Mouse (Mus musculus): ENCODE data around the gene Rbfox1. TPM values are rescaled to one million over a fixed set of nuclear protein-coding genes. Genes with fewer than 3 reads are reported as not detected.

Rbfox1 gene
- polyA plus RNA-seq, 1 experiment, result 0.22 TPM

DNA sequence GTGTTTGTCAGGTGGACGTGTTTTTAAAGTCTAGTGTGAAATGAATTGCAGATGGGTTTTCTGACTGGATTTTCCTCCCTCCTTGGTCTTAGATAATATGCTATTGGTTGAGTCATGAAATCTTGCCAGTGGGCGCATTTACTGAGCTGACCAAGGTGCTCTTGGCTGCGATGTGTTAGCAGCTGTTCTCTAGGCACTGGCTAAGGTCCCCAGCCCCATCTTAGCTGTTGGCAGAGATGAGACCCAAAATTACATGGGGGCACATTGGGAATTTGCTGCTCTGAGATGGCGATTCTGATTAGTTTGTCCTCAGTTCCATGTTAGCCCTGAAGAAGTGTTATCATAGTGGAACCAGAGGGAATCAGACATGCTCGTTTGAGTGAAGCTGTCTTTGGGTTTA, 1218.1 kb downstream of the Rbfox1 start:
- H3K4me3 ChIP-seq (ENCODE audit: insufficient read depth, poor library complexity, severe bottlenecking), result no peak overlapping the region
- no peak for TF ChIP-seq CTCF (IDR thresholded peaks at IDR 0.05; ENCODE audit: control insufficient read depth, insufficient read depth, insufficient read length)
- no peak for TF ChIP-seq MYOG (IDR thresholded peaks at IDR 0.05; ENCODE audit: control insufficient read depth, extremely low read depth, insufficient read length)
- no peak for TF ChIP-seq USF1 (IDR thresholded peaks at IDR 0.05; ENCODE audit: low read depth)
- no peaks in the 10 kb centered on the region for H3K36me3 ChIP-seq (ENCODE audit: control insufficient read depth, insufficient read depth)
- H3K79me3 ChIP-seq (ENCODE audit: low read depth), result no peaks in the 10 kb centered on the region
- no peak overlapping the region for H3ac ChIP-seq (ENCODE audit: control insufficient read depth, insufficient read length, low read depth)
- H3K27me3 ChIP-seq (ENCODE audit: control insufficient read depth, insufficient read depth, insufficient read length), result no peaks in the 10 kb centered on the region
- no peaks in the 10 kb centered on the region for H3K79me2 ChIP-seq (ENCODE audit: control insufficient read depth, insufficient read depth)

- no peak overlapping the region for H3K4me3 ChIP-seq (ENCODE audit: insufficient read depth, poor library complexity, severe bottlenecking)
- TF ChIP-seq MYOG (IDR thresholded peaks at IDR 0.05; ENCODE audit: control insufficient read depth, extremely low read depth, insufficient read length), result no peak
- no peak for TF ChIP-seq MAX (IDR thresholded peaks at IDR 0.05)
- no peak for TF ChIP-seq MYOD1 (IDR thresholded peaks at IDR 0.05; ENCODE audit: control insufficient read depth, insufficient read length, low read depth)
- no peak for TF ChIP-seq CTCF (IDR thresholded peaks at IDR 0.05; ENCODE audit: control insufficient read depth, insufficient read depth, insufficient read length)
- TF ChIP-seq CEBPB (IDR thresholded peaks at IDR 0.05; ENCODE audit: low read depth), result no peak
- no peak for TF ChIP-seq USF1 (IDR thresholded peaks at IDR 0.05; ENCODE audit: low read depth)
- TF ChIP-seq FOSL1 (IDR thresholded peaks at IDR 0.05; ENCODE audit: insufficient read depth, low read length, poor library complexity, severe bottlenecking), result no peak
- no peaks in the 10 kb centered on the region for H3K27me3 ChIP-seq (ENCODE audit: control insufficient read depth, insufficient read depth, insufficient read length)
- H3ac ChIP-seq (ENCODE audit: control insufficient read depth, insufficient read length, low read depth), result no peak overlapping the region
- H3K79me2 ChIP-seq (ENCODE audit: control insufficient read depth, insufficient read depth), result no peaks in the 10 kb centered on the region
- no peaks in the 10 kb centered on the region for H3K36me3 ChIP-seq (ENCODE audit: control insufficient read depth, insufficient read depth)
- H3K79me3 ChIP-seq (ENCODE audit: low read depth), result no peaks in the 10 kb centered on the region
These were observed 1221.4 kb downstream of the Rbfox1 start for GRCm38 (mm10) chr16:7106450-7107015.

DNA sequence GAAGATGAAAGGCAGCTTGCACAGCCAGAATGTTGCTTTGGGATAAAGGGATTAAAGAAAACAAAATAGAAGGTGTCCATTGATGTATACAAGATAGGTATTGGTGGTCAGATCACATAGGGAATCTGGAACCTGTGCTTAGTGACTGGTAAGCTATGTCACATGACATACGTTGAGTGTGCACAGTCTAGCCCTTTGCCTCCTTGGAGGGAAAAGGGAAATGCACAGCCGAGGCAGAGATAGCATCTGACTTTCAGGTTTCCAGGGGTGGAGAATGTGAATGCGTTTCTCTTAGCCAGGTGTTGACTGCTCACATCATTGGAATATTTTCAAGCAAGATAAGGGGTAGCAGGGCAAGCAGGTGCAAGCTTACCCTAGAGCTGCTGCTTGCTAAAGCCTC, 1230.8 kb downstream of the Rbfox1 start:
- H3K4me3 ChIP-seq (ENCODE audit: insufficient read depth, poor library complexity, severe bottlenecking), result no peak overlapping the region
- H3K27me3 ChIP-seq (ENCODE audit: control insufficient read depth, insufficient read depth, insufficient read length), result no peaks in the 10 kb centered on the region
- H3K79me3 ChIP-seq (ENCODE audit: low read depth), result no peaks in the 10 kb centered on the region
- TF ChIP-seq MYOD1 (IDR thresholded peaks at IDR 0.05; ENCODE audit: control insufficient read depth, insufficient read length, low read depth), result no peak
- no peak for TF ChIP-seq FOSL1 (IDR thresholded peaks at IDR 0.05; ENCODE audit: insufficient read depth, low read length, poor library complexity, severe bottlenecking)
- no peak for TF ChIP-seq MYOG (IDR thresholded peaks at IDR 0.05; ENCODE audit: control insufficient read depth, extremely low read depth, insufficient read length)
- no peak for TF ChIP-seq CEBPB (IDR thresholded peaks at IDR 0.05; ENCODE audit: low read depth)
- TF ChIP-seq MAX (IDR thresholded peaks at IDR 0.05), result no peak
- TF ChIP-seq CTCF (IDR thresholded peaks at IDR 0.05; ENCODE audit: control insufficient read depth, insufficient read depth, insufficient read length), result no peak
- no peaks in the 10 kb centered on the region for H3K36me3 ChIP-seq (ENCODE audit: control insufficient read depth, insufficient read depth)
- H3ac ChIP-seq (ENCODE audit: control insufficient read depth, insufficient read length, low read depth), result no peak overlapping the region
- H3K79me2 ChIP-seq (ENCODE audit: control insufficient read depth, insufficient read depth), result no peaks in the 10 kb centered on the region

- H3K27me3 ChIP-seq (ENCODE audit: control insufficient read depth, insufficient read depth, insufficient read length), result no peaks in the 10 kb centered on the region
- no peak overlapping the region for H3K4me3 ChIP-seq (ENCODE audit: insufficient read depth, poor library complexity, severe bottlenecking)
- H3K79me3 ChIP-seq (ENCODE audit: low read depth), result no peaks in the 10 kb centered on the region
- TF ChIP-seq FOSL1 (IDR thresholded peaks at IDR 0.05; ENCODE audit: insufficient read depth, low read length, poor library complexity, severe bottlenecking) (no peak), MYOG (IDR thresholded peaks at IDR 0.05; ENCODE audit: control insufficient read depth, extremely low read depth, insufficient read length) (no peak), CTCF (IDR thresholded peaks at IDR 0.05; ENCODE audit: control insufficient read depth, insufficient read depth, insufficient read length) (no peak), USF1 (IDR thresholded peaks at IDR 0.05; ENCODE audit: low read depth) (no peak), MYOD1 (IDR thresholded peaks at IDR 0.05; ENCODE audit: control insufficient read depth, insufficient read length, low read depth) (no peak)
- no peak overlapping the region for H3ac ChIP-seq (ENCODE audit: control insufficient read depth, insufficient read length, low read depth)
- no peaks in the 10 kb centered on the region for H3K79me2 ChIP-seq (ENCODE audit: control insufficient read depth, insufficient read depth)
- H3K36me3 ChIP-seq (ENCODE audit: control insufficient read depth, insufficient read depth), result no peaks in the 10 kb centered on the region
These were observed 1244.4 kb downstream of the Rbfox1 start for GRCm38 (mm10) chr16:7129591-7129990.

GRCm38 (mm10) chr16:7132434-7132833, 1247.3 kb downstream of the Rbfox1 start:
- TF ChIP-seq USF1 (IDR thresholded peaks at IDR 0.05; ENCODE audit: low read depth), result no peak
- TF ChIP-seq FOSL1 (IDR thresholded peaks at IDR 0.05; ENCODE audit: insufficient read depth, low read length, poor library complexity, severe bottlenecking), result no peak
- TF ChIP-seq MAX (IDR thresholded peaks at IDR 0.05), result no peak
- no peak for TF ChIP-seq CTCF (IDR thresholded peaks at IDR 0.05; ENCODE audit: control insufficient read depth, insufficient read depth, insufficient read length)
- no peak for TF ChIP-seq MYOG (IDR thresholded peaks at IDR 0.05; ENCODE audit: control insufficient read depth, extremely low read depth, insufficient read length)
- no peak for TF ChIP-seq MYOD1 (IDR thresholded peaks at IDR 0.05; ENCODE audit: control insufficient read depth, insufficient read length, low read depth)
- no peak for TF ChIP-seq CEBPB (IDR thresholded peaks at IDR 0.05; ENCODE audit: low read depth)
- H3K27me3 ChIP-seq (ENCODE audit: control insufficient read depth, insufficient read depth, insufficient read length), result no peaks in the 10 kb centered on the region
- no peaks in the 10 kb centered on the region for H3K36me3 ChIP-seq (ENCODE audit: control insufficient read depth, insufficient read depth)
- no peaks in the 10 kb centered on the region for H3K79me3 ChIP-seq (ENCODE audit: low read depth)
- no peaks in the 10 kb centered on the region for H3K79me2 ChIP-seq (ENCODE audit: control insufficient read depth, insufficient read depth)
- H3K4me3 ChIP-seq (ENCODE audit: insufficient read depth, poor library complexity, severe bottlenecking), result no peak overlapping the region
- H3ac ChIP-seq (ENCODE audit: control insufficient read depth, insufficient read length, low read depth), result no peak overlapping the region

DNA sequence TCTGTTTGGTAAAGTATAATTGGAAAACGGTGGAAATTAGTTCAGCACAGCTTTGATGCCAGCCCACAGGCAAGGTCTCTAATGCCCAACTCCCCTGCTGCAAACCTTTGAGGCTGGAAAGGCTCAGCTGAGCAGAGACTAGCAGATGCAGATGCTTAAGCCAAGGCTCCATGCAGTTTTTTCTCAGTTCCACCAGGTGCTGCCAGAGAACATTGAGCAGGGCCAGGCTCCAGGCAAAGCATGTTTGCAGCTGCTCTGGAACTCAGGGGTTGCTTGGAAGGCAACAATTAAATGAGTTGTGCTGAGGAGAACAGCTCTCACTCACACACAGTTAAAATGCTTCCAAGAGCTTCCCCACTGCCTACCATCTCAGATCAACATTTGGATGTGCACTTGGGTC, 1251.8 kb downstream of the Rbfox1 start:
- H3K79me2 ChIP-seq (ENCODE audit: control insufficient read depth, insufficient read depth), result no peaks in the 10 kb centered on the region
- H3ac ChIP-seq (ENCODE audit: control insufficient read depth, insufficient read length, low read depth), result no peak overlapping the region
- no peaks in the 10 kb centered on the region for H3K27me3 ChIP-seq (ENCODE audit: control insufficient read depth, insufficient read depth, insufficient read length)
- H3K4me3 ChIP-seq (ENCODE audit: insufficient read depth, poor library complexity, severe bottlenecking), result no peak overlapping the region
- H3K36me3 ChIP-seq (ENCODE audit: control insufficient read depth, insufficient read depth), result no peaks in the 10 kb centered on the region
- TF ChIP-seq USF1 (IDR thresholded peaks at IDR 0.05; ENCODE audit: low read depth), result no peak
- no peak for TF ChIP-seq MYOG (IDR thresholded peaks at IDR 0.05; ENCODE audit: control insufficient read depth, extremely low read depth, insufficient read length)
- no peak for TF ChIP-seq MYOD1 (IDR thresholded peaks at IDR 0.05; ENCODE audit: control insufficient read depth, insufficient read length, low read depth)
- TF ChIP-seq MAX (IDR thresholded peaks at IDR 0.05), result no peak
- no peak for TF ChIP-seq CEBPB (IDR thresholded peaks at IDR 0.05; ENCODE audit: low read depth)
- H3K79me3 ChIP-seq (ENCODE audit: low read depth), result no peaks in the 10 kb centered on the region

Data from C2C12 (cell line).